Mouse (Mus musculus) regulatory T cell (primary cell): ENCODE results near the gene Ctnnbl1.

Experiments
- in situ Hi-C: fragments of 300-600 bp; cut with MboI, MseI; formaldehyde crosslinking; loops from one replicate; pipeline ENCODE4 v1.15.1; 2025; ENCODE audit warnings: high pct_unique_total_duplicates

The Ctnnbl1 gene

GRCm38 (mm10) chr2:157935444-157936171 lies 198.4 kb downstream of the Ctnnbl1 start:
- in situ Hi-C loops, result no loop called here

- in situ Hi-C loops, result no loop called here
Measured at GRCm38 (mm10) chr2:157936676-157937075, 199.5 kb downstream of the Ctnnbl1 start.

GRCm38 (mm10) chr2:157940586-157941185 lies 203.5 kb downstream of the Ctnnbl1 start:
- in situ Hi-C loops, result no loop called here
